Mouse (Mus musculus) kidney, adult 2 months (tissue): Measurements from ENCODE around the gene Calhm2.

Experiments
- CTCF ChIP-seq: fragments of 200-500 bp; conservative IDR thresholded peaks from 2 replicates; pipeline ENCODE4 v1.5.1; 2011; ENCODE audit warnings: low read depth, mild to moderate bottlenecking, control low read depth, low read length, moderate library complexity, mixed read lengths; ENCODE audit not compliant: insufficient read depth, insufficient read length
- POLR2A ChIP-seq: fragments of 200-500 bp; IDR thresholded peaks from one replicate; pipeline ENCODE4 v1.6.1; 2011; ENCODE audit warnings: low read depth, low read length, control low read depth

DNA sequence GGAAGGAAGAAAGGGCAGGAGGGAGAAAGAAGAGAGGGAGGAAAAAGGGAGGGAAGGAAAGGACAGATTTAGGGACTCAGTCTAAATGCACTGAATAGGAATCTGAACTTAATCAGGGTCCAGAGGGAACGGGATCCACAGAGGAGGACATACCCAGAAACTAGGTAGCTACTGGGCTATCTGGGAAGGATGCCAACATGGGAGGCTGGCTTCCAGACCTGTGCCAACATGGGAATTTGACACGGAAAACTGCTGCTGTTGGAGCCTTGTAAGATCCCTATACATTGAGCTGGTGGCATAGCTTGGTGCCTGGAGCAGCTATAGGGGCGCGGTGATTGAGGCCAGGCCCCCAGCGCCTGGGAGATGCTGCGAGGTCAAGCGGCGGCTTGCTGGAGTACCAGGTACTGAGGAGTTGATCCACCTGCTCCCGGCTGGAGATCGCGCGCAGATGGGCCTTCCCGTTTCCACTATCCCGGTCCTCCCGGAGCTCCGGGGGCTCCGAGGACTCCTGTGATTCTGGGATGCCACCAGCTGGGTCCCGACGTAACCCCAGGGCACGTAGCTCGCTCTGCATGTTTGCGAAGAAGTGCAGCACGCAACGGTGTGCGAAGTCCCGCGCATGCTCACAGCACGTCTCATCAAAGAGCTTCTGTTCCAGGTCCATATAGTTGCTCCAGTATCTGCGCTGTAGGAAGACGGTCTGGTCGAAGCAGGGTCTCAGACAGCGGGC, 13.4 kb upstream of the Calhm2 start:
- TF ChIP-seq CTCF, result no peak
- no peak for TF ChIP-seq POLR2A
